Mouse (Mus musculus): Measurements from ENCODE around the gene Smpd1. TPM values are rescaled to one million over a fixed set of nuclear protein-coding genes. Genes with fewer than 3 reads are reported as not detected.
A peak's percentile ranks its signal among the peaks of the same experiment; 100 is the strongest.

Gene Smpd1
- polyA plus RNA-seq, 1 experiment from 2014 or later: 45.7 TPM

DNA sequence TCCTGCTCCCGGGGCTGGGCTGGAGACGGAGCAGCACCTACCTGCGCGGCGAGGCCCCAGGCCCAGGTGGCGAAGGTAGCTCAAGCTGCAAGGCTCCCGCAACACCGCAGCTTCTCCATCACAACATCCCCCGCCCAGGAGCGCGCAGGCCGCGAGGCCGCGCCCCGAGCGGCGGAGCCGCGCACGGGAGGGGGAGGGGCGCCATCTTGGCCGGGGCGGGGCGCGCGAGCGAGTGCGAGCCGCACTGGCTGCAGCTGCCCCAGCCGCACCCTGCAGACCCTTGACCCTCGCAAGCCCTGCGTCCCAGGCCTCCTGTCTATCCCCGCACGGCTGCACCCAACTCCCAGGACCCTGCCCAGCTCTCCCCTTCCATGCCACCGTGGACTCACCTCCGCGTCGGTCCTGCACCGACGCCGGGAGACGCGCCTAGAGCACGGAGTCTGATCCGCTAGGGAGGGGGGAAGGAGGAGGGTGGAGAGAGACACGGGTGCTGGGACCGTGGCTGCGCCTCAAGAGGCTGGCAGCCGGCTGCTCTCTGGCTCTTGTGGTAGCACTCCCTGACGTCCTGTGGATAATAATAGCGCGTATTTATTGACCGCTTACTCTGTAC lies 27.0 kb downstream of the Smpd1 start, which contains the start of gene Apbb1:
Apbb1 (minus strand) TSS at position 560 of the 610 bp plus-strand sequence.
- Histone ChIP-seq H3K36me3 (ENCODE audit: control insufficient read depth, insufficient read depth, low read length) (no peaks in the 10 kb centered on the region), H3K9ac (ENCODE audit: low read depth, low read length) (peak within 1 kb of the TSS; percentile 72), H3K27ac (ENCODE audit: low read depth, low read length) (peak within 1 kb of the TSS; percentile 47; the same call in 1 of the 2 replicates), H3K4me2 (replicated peaks; ENCODE audit: low read depth, low read length) (peak within 1 kb of the TSS; percentile 80), H3K4me3 (ENCODE audit: low read length) (peak within 1 kb of the TSS; percentile 82), H3K4me1 (ENCODE audit: control insufficient read depth, insufficient read depth, low read length) (peaks cover 6% of the 10 kb centered on the region; the same call in 1 of the 2 replicates), H3K9me3 (ENCODE audit: control insufficient read depth, low read length) (no peaks in the 10 kb centered on the region), H3K27me3 (ENCODE audit: control insufficient read depth, insufficient read depth, low read length) (no peaks in the 10 kb centered on the region)
- WGBS: 0% methylated on average over 39 of the region's 54 CpGs
- ATAC-seq (ENCODE audit: low FRiP score, low TSS enrichment): peak; percentile 93

DNA sequence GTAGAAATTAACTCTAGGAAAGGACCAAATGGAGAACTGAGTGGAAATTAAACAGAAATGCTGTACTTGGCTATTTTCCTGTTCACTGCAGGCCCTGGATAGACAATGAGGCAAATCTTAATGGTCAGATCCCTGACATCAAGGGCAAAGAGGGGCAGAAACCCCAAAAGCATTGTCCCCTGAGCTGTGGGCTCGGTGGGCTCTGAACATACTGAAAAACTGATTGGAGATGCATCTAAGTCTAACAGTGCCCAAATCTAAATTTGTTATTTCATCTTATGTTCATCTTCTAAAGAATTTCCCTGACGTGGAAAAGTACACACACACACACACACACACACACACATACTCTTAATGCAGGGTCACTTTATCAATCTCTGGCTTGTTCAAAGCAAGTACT lies 27.8 kb downstream of the Smpd1 start:
- 0 out of 2 replicates have a peak overlapping the region, but pooled peaks have one; percentile 82 for H3K4me3 ChIP-seq (ENCODE audit: low read length)
- WGBS: 89% methylated on average over 2 of the region's 2 CpGs
- no peak for ATAC-seq (ENCODE audit: low FRiP score, low TSS enrichment)
- peaks cover 6% of the 10 kb centered on the region; the same call in 1 of the 2 replicates for H3K4me1 ChIP-seq (ENCODE audit: control insufficient read depth, insufficient read depth, low read length)
- H3K4me2 ChIP-seq (replicated peaks; ENCODE audit: low read depth, low read length): peak overlapping the region; percentile 80
- H3K27me3 ChIP-seq (ENCODE audit: control insufficient read depth, insufficient read depth, low read length): no peaks in the 10 kb centered on the region
- no peaks in the 10 kb centered on the region for H3K36me3 ChIP-seq (ENCODE audit: control insufficient read depth, insufficient read depth, low read length)
- no peak overlapping the region for H3K27ac ChIP-seq (ENCODE audit: low read depth, low read length)
- no peaks in the 10 kb centered on the region for H3K9me3 ChIP-seq (ENCODE audit: control insufficient read depth, low read length)
- H3K9ac ChIP-seq (ENCODE audit: low read depth, low read length): no peak overlapping the region

- H3K4me1 ChIP-seq (ENCODE audit: control insufficient read depth, insufficient read depth, low read length): no peaks in the 10 kb centered on the region
- H3K36me3 ChIP-seq (ENCODE audit: control insufficient read depth, insufficient read depth, low read length): no peaks in the 10 kb centered on the region
- no peaks in the 10 kb centered on the region for H3K27me3 ChIP-seq (ENCODE audit: control insufficient read depth, insufficient read depth, low read length)
- 79% methylated on average over 9 of the region's 9 CpGs for WGBS
- H3K27ac ChIP-seq (ENCODE audit: low read depth, low read length): no peak overlapping the region
- no peak overlapping the region for H3K4me2 ChIP-seq (replicated peaks; ENCODE audit: low read depth, low read length)
- ATAC-seq (ENCODE audit: low FRiP score, low TSS enrichment): no peak
- H3K9ac ChIP-seq (ENCODE audit: low read depth, low read length): no peak overlapping the region
- H3K4me3 ChIP-seq (ENCODE audit: low read length): no peak overlapping the region
- H3K9me3 ChIP-seq (ENCODE audit: control insufficient read depth, low read length): no peaks in the 10 kb centered on the region
Observed at GRCm38 (mm10) chr7:105588325-105588912, 34.3 kb downstream of the Smpd1 start.

DNA sequence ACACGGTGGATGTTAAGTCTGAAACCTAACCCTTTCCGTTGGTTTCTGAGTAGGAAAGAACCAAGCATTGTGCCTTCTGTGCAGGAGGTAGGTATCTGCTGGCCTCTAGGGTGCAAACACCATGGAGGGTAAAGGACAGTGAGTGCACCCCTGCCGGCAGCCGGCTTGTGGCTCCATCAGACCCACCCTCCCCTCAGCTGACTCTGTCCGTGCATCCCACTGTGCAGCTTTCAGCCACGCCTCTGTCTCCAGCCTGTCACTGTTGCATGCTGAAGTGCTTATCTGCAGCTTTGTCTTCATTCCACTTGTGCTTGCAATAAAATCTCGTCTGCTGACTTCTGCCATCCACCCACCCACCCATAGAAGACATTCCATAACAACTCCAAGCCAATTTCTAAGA lies 35.9 kb downstream of the Smpd1 start:
- H3K27me3 ChIP-seq (ENCODE audit: control insufficient read depth, insufficient read depth, low read length): no peaks in the 10 kb centered on the region
- no peaks in the 10 kb centered on the region for H3K36me3 ChIP-seq (ENCODE audit: control insufficient read depth, insufficient read depth, low read length)
- H3K9me3 ChIP-seq (ENCODE audit: control insufficient read depth, low read length): no peaks in the 10 kb centered on the region
- 40% methylated on average over 7 of the region's 7 CpGs for WGBS
- H3K4me2 ChIP-seq (replicated peaks; ENCODE audit: low read depth, low read length): no peak overlapping the region
- H3K27ac ChIP-seq (ENCODE audit: low read depth, low read length): no peak overlapping the region
- no peak for ATAC-seq (ENCODE audit: low FRiP score, low TSS enrichment)
- H3K9ac ChIP-seq (ENCODE audit: low read depth, low read length): no peak overlapping the region
- H3K4me1 ChIP-seq (ENCODE audit: control insufficient read depth, insufficient read depth, low read length): no peaks in the 10 kb centered on the region
- H3K4me3 ChIP-seq (ENCODE audit: low read length): no peak overlapping the region

GRCm38 (mm10) chr7:105602860-105603623 lies 48.9 kb downstream of the Smpd1 start:
- 30% methylated on average over 9 of the region's 9 CpGs for WGBS
- no peak overlapping the region for H3K27ac ChIP-seq (ENCODE audit: low read depth, low read length)

More at GRCm38 (mm10) chr7:105602860-105603623, 48.9 kb downstream of the Smpd1 start:
- Histone ChIP-seq H3K4me1 (ENCODE audit: control insufficient read depth, insufficient read depth, low read length) (no peaks in the 10 kb centered on the region), H3K4me2 (replicated peaks; ENCODE audit: low read depth, low read length) (no peak overlapping the region), H3K9ac (ENCODE audit: low read depth, low read length) (no peak overlapping the region), H3K27me3 (ENCODE audit: control insufficient read depth, insufficient read depth, low read length) (no peaks in the 10 kb centered on the region), H3K4me3 (ENCODE audit: low read length) (no peak overlapping the region), H3K36me3 (ENCODE audit: control insufficient read depth, insufficient read depth, low read length) (no peaks in the 10 kb centered on the region), H3K9me3 (ENCODE audit: control insufficient read depth, low read length) (no peaks in the 10 kb centered on the region)
- ATAC-seq (ENCODE audit: low FRiP score, low TSS enrichment): peak; percentile 87

Other genes with a start within 250 kb of the Smpd1 start
- gene Olfr689, start 243.2 kb upstream of the Smpd1 start, polyA plus RNA-seq (2014; fragmentation: Nextera tagmentation; extraction: Ambion mirVana): not detected in 2 replicates
- gene Olfr690, start 220.3 kb upstream of the Smpd1 start, polyA plus RNA-seq (2014; fragmentation: Nextera tagmentation; extraction: Ambion mirVana): not detected in 2 replicates
- gene Olfr691, start 212.1 kb upstream of the Smpd1 start, polyA plus RNA-seq (2014; fragmentation: Nextera tagmentation; extraction: Ambion mirVana): 0.13 TPM in 1 of 2 replicates, not detected in the other
- not detected in 2 replicates for gene Olfr692, start 186.1 kb upstream of the Smpd1 start, polyA plus RNA-seq (2014; fragmentation: Nextera tagmentation; extraction: Ambion mirVana)
- not detected in 2 replicates for gene Gm5901, start 179.3 kb upstream of the Smpd1 start, polyA plus RNA-seq (2014; fragmentation: Nextera tagmentation; extraction: Ambion mirVana)
- gene Fam160a2, start 154.3 kb upstream of the Smpd1 start, polyA plus RNA-seq (2014; fragmentation: Nextera tagmentation; extraction: Ambion mirVana): 30.9 and 43.6 TPM in 2 replicates
- gene Cnga4, start 149.8 kb upstream of the Smpd1 start, polyA plus RNA-seq (2014; fragmentation: Nextera tagmentation; extraction: Ambion mirVana): not detected in 2 replicates
- 0.56 and 0.58 TPM in 2 replicates for gene Cckbr, start 128.6 kb upstream of the Smpd1 start, polyA plus RNA-seq (2014; fragmentation: Nextera tagmentation; extraction: Ambion mirVana)
- gene Cavin3, start 72.1 kb upstream of the Smpd1 start, polyA plus RNA-seq (2014; fragmentation: Nextera tagmentation; extraction: Ambion mirVana): 48.0 and 55.0 TPM in 2 replicates
- 40.1 and 43.0 TPM in 2 replicates for gene Apbb1, start 27.3 kb downstream of the Smpd1 start, polyA plus RNA-seq (2014; fragmentation: Nextera tagmentation; extraction: Ambion mirVana)
- gene Hpx, start 45.8 kb downstream of the Smpd1 start, polyA plus RNA-seq (2014; fragmentation: Nextera tagmentation; extraction: Ambion mirVana): 0.14 and 0.34 TPM in 2 replicates
- 18.8 and 25.5 TPM in 2 replicates for gene Trim3, start 79.2 kb downstream of the Smpd1 start, polyA plus RNA-seq (2014; fragmentation: Nextera tagmentation; extraction: Ambion mirVana)
- gene Timm10b, start 85.7 kb downstream of the Smpd1 start, polyA plus RNA-seq (2014; fragmentation: Nextera tagmentation; extraction: Ambion mirVana): 180 and 198 TPM in 2 replicates
- 88.2 and 94.8 TPM in 2 replicates for gene Arfip2, start 86.1 kb downstream of the Smpd1 start, polyA plus RNA-seq (2014; fragmentation: Nextera tagmentation; extraction: Ambion mirVana)
- 23.4 and 24.3 TPM in 2 replicates for gene Gm45799, start 86.2 kb downstream of the Smpd1 start, polyA plus RNA-seq (2014; fragmentation: Nextera tagmentation; extraction: Ambion mirVana)
- gene Dnhd1, start 96.5 kb downstream of the Smpd1 start, polyA plus RNA-seq (2014; fragmentation: Nextera tagmentation; extraction: Ambion mirVana): 1.3 and 2.0 TPM in 2 replicates
- gene Ilk, start 182.2 kb downstream of the Smpd1 start, polyA plus RNA-seq (2014; fragmentation: Nextera tagmentation; extraction: Ambion mirVana): 249 and 305 TPM in 2 replicates
- gene Rrp8, start 183.0 kb downstream of the Smpd1 start, polyA plus RNA-seq (2014; fragmentation: Nextera tagmentation; extraction: Ambion mirVana): 28.5 and 46.7 TPM in 2 replicates
- gene Taf10, start 190.0 kb downstream of the Smpd1 start, polyA plus RNA-seq (2014; fragmentation: Nextera tagmentation; extraction: Ambion mirVana): 180 and 241 TPM in 2 replicates
- gene Tpp1, start 197.9 kb downstream of the Smpd1 start, polyA plus RNA-seq (2014; fragmentation: Nextera tagmentation; extraction: Ambion mirVana): 58.0 and 86.4 TPM in 2 replicates
- gene Dchs1, start 233.3 kb downstream of the Smpd1 start, polyA plus RNA-seq (2014; fragmentation: Nextera tagmentation; extraction: Ambion mirVana): 13.1 and 19.0 TPM in 2 replicates